Mouse (Mus musculus) granulocyte monocyte progenitor cell, adult 5-6 weeks (primary cell): Measurements from ENCODE around the gene Med26. TPM values are rescaled to one million over a fixed set of nuclear protein-coding genes. Genes with fewer than 3 reads are reported as not detected.
A peak's percentile ranks its signal among the peaks of the same experiment; 100 is the strongest.

Experiments used
- ATAC-seq: replicated peaks from 2 replicates; pipeline ENCODE4 v1.8.0; 2016; ENCODE audit warnings: mild to moderate bottlenecking, moderate TSS enrichment, inconsistent platforms; ENCODE audit not compliant: poor library complexity, severe bottlenecking
- total RNA-seq, 2 experiments: library from RNA; stranded (forward) in 1 of 2; stranded (reverse) in 1 of 2; fragments of 200-712, 200-1000 nt in 1 of 2; fragments of >200 nt in 1 of 2; fragmentation: Nextera tagmentation in 1 of 2; gene quantifications; 2 replicates each; pipeline ENCODE4 v1.2.3; 2014 to 2017

The Med26 gene
- total RNA-seq (2014; fragmentation: Nextera tagmentation) (10.9 and 16.1 TPM in 2 replicates), total RNA-seq (2017) (6.2 and 6.9 TPM in 2 replicates)

- peak; percentile 88 for ATAC-seq
These were observed at the start of gene Med26 for GRCm38 (mm10) chr8:72547802-72548643. Med26 (minus strand) TSS chr8:72548270.

DNA sequence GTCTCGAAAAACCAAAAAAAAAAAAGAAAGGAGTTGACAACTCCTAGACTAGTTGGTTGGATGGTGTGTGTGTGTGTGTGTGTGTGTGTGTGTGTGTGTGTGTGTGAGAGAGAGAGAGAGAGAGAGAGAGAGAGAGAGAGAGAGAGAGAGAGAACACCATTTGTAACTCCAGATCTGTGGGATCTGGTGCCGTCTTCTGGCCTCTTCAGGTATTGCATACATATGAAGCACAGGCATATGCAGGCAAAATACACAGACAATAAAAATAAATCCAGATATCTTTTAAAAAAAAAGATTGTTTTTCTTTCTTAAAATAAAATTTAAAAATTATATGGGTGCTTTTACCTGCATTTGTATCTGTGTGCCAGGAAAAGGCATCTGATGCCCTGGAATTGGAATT, 42.1 kb upstream of the Med26 start:
- ATAC-seq, result peak; percentile 75

GRCm38 (mm10) chr8:72589286-72589685, 41.2 kb upstream of the Med26 start:
- no peak for ATAC-seq

DNA sequence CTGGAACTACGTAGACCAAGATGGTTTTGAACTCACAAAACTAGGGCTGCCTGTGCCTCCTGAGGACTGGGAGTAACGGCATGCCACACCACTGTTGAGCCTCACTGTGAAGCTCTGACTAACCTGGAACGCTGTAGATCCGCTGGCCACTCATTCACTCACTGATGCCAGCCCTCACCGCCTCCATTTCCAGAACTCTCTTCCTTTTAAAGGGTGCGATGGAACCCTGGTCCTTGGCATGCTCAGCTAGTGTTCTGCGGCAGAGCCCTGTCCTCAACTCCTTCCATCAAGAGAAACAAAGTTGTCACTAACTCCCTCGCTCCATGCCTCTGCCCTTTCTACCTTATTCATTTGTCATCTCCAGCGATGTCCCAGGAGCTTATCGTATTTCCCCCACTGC, 40.8 kb upstream of the Med26 start:
- no peak for ATAC-seq

DNA sequence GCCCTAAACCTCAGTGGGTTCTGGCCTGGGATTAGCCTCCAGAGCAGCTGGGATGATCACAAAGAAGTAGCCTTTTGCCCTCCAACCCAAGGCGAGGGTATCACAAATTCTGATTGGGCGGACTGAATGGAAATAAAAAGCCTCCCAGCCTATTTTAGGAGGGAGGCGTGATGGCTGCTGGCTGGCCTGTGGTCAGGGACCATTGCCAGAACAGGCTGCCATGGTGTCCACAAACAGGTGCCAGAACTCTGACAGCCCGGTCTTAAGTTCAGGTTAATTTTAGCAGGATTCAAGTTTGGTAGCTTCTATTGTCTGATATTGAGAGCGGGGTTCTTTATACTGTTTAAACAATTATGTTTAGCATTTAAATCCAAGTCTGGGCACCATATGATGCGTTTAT, 39.7 kb upstream of the Med26 start:
- ATAC-seq, result no peak

- ATAC-seq, result no peak
These were observed 36.3 kb upstream of the Med26 start for GRCm38 (mm10) chr8:72584390-72584789.

DNA sequence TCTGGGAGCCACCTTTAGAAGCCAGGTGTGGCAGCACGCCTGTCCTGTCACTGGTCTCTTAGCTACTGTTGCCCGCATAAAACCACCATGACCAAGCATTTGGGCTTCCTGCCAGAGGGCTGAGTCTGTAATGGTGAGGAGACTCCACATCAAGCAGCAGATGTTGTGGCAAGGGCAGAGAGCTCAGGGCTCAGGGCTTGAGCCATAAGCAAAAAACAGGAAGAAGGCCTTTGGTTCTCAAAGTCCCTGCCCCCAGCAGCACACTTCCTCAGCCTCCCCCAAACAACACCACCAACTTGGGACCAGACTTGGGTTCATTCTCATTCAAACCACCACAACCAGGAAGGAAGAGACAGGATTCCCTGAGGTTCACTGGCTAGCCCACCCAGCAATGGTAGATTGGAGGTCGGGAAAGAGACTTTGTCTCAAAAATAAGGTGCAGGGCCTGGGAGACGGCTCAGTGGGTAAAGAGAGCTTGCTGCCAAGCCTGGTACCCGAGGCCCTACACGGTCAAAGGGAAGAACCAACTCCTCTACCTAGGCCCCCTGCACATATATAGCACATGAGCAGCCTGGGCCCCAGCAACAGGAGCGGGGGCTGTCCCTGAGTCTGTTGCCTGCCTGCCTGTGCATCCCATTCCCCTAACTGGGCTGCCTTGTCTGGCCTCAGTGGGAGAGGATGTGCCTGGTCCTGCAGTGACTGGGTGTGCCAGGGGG, 35.1 kb upstream of the Med26 start:
- ATAC-seq, result peak; percentile 95

GRCm38 (mm10) chr8:72579374-72579773, 31.3 kb upstream of the Med26 start:
- no peak for ATAC-seq

DNA sequence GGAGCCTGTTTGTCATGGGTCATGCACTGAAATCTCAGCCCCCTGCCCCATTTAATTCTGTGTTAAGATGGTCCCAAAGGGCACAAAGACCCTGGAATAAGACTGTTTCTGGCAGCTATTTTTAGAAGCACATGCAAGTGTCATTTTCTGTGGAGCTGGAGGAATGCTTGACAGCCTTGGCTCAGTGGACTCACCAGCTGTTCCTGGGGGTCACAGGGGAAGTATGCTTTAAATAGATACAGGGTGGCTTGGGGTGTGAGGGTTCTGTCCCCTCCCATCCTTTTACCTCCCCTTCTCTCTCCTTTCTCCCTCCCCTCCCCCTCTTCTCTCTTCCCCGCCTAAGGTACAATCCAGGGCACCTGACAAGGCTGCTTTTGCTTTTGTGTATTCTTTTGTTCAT, 29.9 kb upstream of the Med26 start:
- no peak for ATAC-seq

- no peak for ATAC-seq
These were observed 29.2 kb upstream of the Med26 start for GRCm38 (mm10) chr8:72577266-72577665.

DNA sequence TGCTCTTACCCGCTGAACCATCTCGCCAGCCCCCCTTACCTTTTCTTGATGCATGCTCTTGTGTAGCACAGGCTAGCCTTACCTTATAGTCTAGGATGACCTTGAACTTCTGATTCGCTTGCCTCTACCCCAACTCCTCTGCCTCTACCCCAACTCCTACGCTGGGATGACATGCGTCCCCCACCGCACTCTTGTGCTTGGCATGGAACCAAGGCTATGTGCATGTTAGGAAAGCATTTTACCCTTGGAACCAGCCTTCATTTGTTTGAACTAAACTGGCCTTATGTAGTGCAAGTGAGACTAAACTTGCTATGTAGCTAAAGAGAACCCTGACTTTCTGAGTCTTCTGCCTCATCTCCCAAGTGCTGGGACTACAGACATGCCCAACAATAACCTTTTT, 27.8 kb upstream of the Med26 start:
- ATAC-seq, result no peak

- ATAC-seq, result no peak
These were observed 25.4 kb upstream of the Med26 start for GRCm38 (mm10) chr8:72573450-72573849.

GRCm38 (mm10) chr8:72572507-72572906, 24.4 kb upstream of the Med26 start:
- no peak for ATAC-seq

- peak; percentile 57 for ATAC-seq
These were observed 23.8 kb upstream of the Med26 start, which contains the start of gene Tmem38a for GRCm38 (mm10) chr8:72571611-72572473. Tmem38a (plus strand) TSS chr8:72572055.

DNA sequence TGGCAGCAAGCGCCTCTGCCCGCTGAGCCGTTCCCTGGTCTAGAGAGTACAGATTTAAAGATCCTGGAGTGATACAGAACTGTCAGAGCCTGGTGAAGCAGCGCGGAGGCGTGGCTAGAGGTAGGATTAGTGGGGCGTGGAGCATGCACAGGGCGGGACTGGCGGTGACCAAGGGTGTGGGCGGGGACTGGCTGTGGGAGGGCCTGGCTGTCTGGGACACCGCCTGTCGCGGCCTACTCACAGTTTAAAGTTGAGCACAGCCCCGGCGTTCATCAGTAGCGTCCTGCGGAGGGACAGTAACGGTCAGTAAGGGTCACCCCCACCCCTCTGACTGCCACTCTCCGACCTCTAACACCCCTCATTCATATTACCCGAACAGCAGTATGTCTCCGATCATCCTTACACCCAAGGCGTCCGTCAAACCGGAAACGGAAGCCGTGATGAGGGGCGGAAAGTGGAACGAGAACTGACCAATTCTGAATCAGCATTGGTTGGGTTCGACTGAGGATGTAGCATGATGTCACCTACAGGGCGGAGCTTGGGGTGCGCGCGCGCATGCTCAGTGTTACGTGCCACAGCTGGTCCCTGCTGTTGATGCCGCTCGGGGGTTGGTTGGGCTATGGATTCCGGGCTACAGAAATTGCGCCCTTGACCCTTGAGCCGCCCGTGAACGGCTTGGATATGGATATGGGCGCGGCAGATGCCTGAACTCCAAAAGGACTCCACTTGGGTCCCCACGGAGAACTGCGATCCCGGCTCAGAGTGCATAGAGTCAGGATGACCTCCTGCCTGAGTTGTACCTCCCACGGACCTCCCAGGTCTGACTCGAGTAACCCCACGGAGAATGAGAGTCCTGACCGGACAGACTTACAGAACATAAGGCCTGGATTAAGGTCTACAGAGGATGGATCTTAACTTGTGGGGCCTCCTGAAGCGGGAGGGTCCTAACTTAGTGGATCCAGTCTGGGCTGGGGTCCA, 22.9 kb upstream of the Med26 start, which contains the start of gene Smim7:
Smim7 (minus strand) TSS at position 456 of the 978 bp plus-strand sequence.
- peak; percentile 90 for ATAC-seq

DNA sequence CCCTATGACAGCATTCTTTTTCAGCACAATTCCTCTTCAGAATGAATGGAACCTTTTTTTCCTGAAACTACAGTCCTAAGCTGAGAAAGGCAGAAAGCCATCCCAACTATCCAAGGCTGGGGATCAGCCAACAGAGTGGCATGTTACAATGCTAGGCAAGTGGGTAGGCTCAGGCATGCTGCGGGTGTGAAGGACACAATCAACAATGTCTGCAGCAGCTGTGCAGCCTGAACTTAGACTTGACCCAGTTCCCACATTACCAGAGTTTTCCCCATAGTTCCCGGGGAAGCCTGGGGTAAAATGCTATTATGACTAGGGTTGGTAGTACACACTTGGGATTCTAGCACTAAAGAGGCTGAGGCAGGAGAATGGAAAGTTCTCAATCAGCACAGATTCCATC, 17.9 kb upstream of the Med26 start:
- no peak for ATAC-seq

DNA sequence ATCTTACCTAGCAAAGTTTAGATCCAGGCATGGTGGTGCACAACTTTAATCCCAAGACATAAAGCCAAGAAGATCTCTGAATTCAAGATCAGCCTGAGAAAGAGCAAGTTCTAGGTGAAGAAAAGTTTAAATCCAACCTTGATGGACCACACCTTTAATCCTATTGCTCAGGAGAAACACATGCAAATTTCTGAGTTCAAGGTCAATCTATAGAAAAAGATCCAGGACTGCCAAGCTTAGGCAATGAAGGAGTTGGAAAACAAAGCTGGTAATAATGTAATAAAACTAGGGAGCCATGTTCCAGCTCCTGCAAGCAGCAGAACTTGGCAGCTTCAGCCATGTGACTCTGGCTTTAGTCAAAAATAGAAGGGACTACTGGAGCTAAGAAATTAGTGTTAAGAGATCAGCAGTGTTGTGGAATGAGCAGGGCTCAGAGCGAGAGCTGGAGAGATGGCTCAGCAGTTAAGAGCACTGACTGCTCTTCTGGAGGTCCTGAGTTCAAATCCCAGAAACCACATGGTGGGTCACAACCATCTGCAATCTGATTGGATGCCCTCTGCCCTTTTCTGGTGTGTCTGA, 13.1 kb upstream of the Med26 start:
- ATAC-seq, result no peak

DNA sequence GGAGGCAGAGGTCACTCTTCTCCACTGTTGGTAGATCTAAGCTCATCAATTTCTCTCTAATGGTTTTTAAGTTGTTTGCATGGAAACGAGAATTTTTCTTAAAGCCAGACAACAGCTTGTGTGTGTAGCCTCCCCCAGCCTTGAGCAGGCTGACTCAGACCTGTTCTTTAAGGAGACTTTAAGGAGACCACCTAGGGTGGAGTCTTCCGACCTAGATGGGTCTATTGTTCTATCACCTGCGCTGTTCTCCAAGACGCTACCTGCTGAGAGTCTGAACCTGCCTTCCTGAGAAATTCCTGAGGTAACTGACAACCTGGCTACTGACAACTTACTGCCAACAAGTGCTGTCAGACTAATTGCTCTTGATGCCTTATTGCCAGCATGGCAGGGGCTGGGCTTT, 7.7 kb upstream of the Med26 start:
- ATAC-seq, result no peak

- ATAC-seq, result no peak
These were observed 1.3 kb upstream of the Med26 start for GRCm38 (mm10) chr8:72549314-72549892.
